Mouse (Mus musculus) forebrain, postnatal 0 days (tissue): ENCODE results near the gene Wdr20. TPM values are rescaled to one million over a fixed set of nuclear protein-coding genes. Genes with fewer than 3 reads are reported as not detected.
A peak's percentile ranks its signal among the peaks of the same experiment; 100 is the strongest.

ENCODE experiments used
- ATAC-seq: fragments of 200-750 bp; cut with Nextera tagmentation; 2 replicates; pipeline ENCODE4 v1.8.0; 2017; ENCODE audit warnings: mild to moderate bottlenecking, moderate library complexity
- DNase-seq: peaks from one replicate; pipeline ENCODE4 v3.0.0-alpha.2; 2015
- H3K27ac ChIP-seq: fragments of 300-500 bp; sonication (generic); 2 replicates; pipeline ENCODE4 v1.5.1; 2014; ENCODE audit warnings: low read depth, mild to moderate bottlenecking, antibody characterized with exemption, low read length, moderate library complexity, mixed read lengths
- H3K27me3 ChIP-seq: fragments of 300-500 bp; sonication (generic); 2 replicates; pipeline ENCODE4 v1.6.1; 2014; ENCODE audit warnings: mild to moderate bottlenecking, low read length, mixed read lengths; ENCODE audit not compliant: insufficient read depth
- H3K36me3 ChIP-seq: fragments of 300-500 bp; sonication (generic); 2 replicates; pipeline ENCODE4 v1.6.1; 2014; ENCODE audit warnings: mild to moderate bottlenecking, moderate library complexity; ENCODE audit not compliant: insufficient read depth
- H3K4me1 ChIP-seq: fragments of 300-500 bp; sonication (generic); 2 replicates; pipeline ENCODE4 v1.6.1; 2014; ENCODE audit warnings: antibody characterized with exemption; ENCODE audit not compliant: insufficient read depth
- H3K4me2 ChIP-seq: fragments of 300-500 bp; sonication (generic); 2 replicates; pipeline ENCODE4 v1.6.1; 2014; ENCODE audit warnings: low read depth, mild to moderate bottlenecking, moderate library complexity
- H3K4me3 ChIP-seq: fragments of 300-500 bp; sonication (generic); 2 replicates; pipeline ENCODE4 v1.5.1; 2014; ENCODE audit warnings: low read depth, low read length, mixed read lengths
- H3K9ac ChIP-seq: fragments of 300-500 bp; sonication (generic); 2 replicates; pipeline ENCODE4 v1.6.1; 2014; ENCODE audit warnings: mild to moderate bottlenecking
- H3K9me3 ChIP-seq: fragments of 300-500 bp; sonication (generic); 2 replicates; pipeline ENCODE4 v1.6.1; 2016; ENCODE audit warnings: low read length
- CTCF ChIP-seq: sonication (generic); IDR thresholded peaks from 2 replicates; pipeline ENCODE4 v1.5.1; 2016; ENCODE audit warnings: antibody characterized with exemption, control low read depth, low read depth
- WGBS: fragments of 180-500 bp; shearing (Covaris S2); extraction: QIAGEN DNeasy Blood & Tissue Kit; methylation state at CpG from one replicate; pipeline ENCODE4 v1.1.7; 2014; 5-methylcytosine and 5-hydroxymethylcytosine counted together
- polyA plus RNA-seq: library from polyadenylated mRNA; unstranded; fragments of >200 nt; fragmentation: Nextera tagmentation; extraction: Ambion mirVana; gene quantifications from 2 replicates; pipeline ENCODE4 v1.2.1, GENCODE M21; 2015
- total RNA-seq: library from RNA; depleted of rRNA; stranded (reverse); fragments of >200 nt; gene quantifications from 2 replicates; pipeline ENCODE4 v1.2.3, GENCODE M21; 2014

Gene Wdr20
- total and polyA plus RNA-seq, 2 experiments from 2014 or later, result 17.0 to 40.3 TPM

- DNase-seq (peak; percentile 6), ATAC-seq (no peak)
- TF ChIP-seq CTCF, result peak; percentile 5; the same call in 1 of the 2 replicates
- Histone ChIP-seq H3K27ac (peak overlapping the region; percentile 15; the same call in 1 of the 2 replicates), H3K9me3 (no peaks in the 10 kb centered on the region), H3K36me3 (no peaks in the 10 kb centered on the region), H3K4me2 (peak overlapping the region; percentile 51), H3K4me1 (no peaks in the 10 kb centered on the region), H3K4me3 (peak overlapping the region; percentile 37), H3K9ac (0 out of 2 replicates have a peak overlapping the region, but pooled peaks have one; percentile 1), H3K27me3 (peaks cover 18% of the 10 kb centered on the region)
- WGBS, result 1% methylated on average over 42 of the region's 42 CpGs
Measured at GRCm38 (mm10) chr12:110844227-110845130, 106.7 kb downstream of the Wdr20 start.

DNA sequence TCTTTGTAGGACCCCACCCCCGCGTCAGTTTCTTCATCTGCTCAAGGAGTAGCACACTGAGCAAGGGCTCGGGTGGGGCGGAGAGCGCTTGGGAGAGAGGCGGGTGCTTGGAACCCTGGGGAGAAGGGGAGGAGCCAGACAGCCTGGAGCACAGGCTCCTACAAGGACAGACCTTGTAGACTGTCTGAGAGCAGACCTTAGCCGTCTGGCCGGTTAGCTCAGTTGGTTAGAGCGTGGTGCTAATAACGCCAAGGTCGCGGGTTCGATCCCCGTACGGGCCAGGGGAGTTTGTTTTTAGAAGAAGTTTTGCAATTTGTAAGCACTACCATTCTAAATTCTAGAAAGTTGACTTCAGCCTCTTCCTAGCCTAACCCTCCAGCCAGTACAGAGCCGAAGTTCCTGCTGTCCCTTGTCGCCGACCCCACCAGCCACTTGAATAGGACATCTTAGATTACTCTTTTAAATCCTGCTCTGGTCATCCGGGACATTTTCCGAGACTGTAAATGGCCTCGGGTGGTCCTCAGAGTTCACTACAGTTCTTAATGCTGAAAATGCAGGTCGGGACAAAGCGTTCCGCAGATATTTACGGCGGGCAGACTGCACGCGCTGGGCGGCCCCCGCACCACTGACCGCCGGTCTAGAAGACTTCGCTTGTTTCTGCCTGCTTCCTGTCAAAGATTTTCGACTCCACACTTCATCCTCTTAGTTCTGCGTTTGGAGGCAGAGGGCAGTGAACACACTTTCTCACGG, 107.6 kb downstream of the Wdr20 start:
- Histone ChIP-seq H3K9me3 (no peaks in the 10 kb centered on the region), H3K4me1 (no peaks in the 10 kb centered on the region), H3K9ac (0 out of 2 replicates have a peak overlapping the region, but pooled peaks have one; percentile 1), H3K27me3 (peaks cover 18% of the 10 kb centered on the region), H3K4me2 (peak overlapping the region; percentile 51), H3K4me3 (peak overlapping the region; percentile 37), H3K36me3 (no peaks in the 10 kb centered on the region), H3K27ac (peak overlapping the region; percentile 15; the same call in 1 of the 2 replicates)
- ATAC-seq (peak; percentile 53), DNase-seq (peak; percentile 78)
- WGBS, result under 1% methylated on average over 36 of the region's 36 CpGs
- TF ChIP-seq CTCF, result no peak

DNA sequence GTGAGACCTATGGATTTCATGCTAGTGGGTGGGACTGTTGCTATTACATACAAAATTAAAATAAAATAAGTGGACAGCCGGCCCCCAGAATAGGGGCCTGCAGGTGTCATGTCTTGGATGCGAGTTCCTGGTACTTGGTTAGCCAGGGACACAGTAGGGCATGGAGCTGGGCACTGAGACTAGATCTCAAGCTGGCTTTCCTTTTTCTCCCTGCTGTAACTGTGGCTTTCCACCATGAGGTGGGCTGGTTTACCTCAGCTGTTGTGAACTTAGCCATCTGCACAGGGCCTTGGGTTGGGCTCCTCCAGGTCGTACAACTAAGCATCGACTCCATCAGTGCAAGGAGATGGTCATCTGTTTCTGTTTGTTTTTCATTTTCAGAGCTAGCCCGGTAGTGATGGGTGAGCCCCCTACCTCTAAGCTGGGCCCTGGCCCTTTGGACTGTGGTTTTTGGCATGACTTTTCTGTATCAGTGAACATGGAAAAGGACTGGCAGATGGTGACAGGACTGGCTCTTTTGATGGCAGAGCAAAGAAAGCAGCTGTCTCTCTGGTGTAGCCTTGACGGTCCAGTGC, 108.5 kb downstream of the Wdr20 start:
- Histone ChIP-seq H3K36me3 (no peaks in the 10 kb centered on the region), H3K9me3 (no peaks in the 10 kb centered on the region), H3K4me3 (no peak overlapping the region), H3K9ac (no peak overlapping the region), H3K4me2 (no peak overlapping the region), H3K4me1 (peaks cover 5% of the 10 kb centered on the region; the same call in 1 of the 2 replicates), H3K27me3 (peaks cover 18% of the 10 kb centered on the region), H3K27ac (no peak overlapping the region)
- no peak for TF ChIP-seq CTCF
- DNase-seq, result no peak
- no peak for ATAC-seq
- 67% methylated on average over 6 of the region's 6 CpGs for WGBS

DNA sequence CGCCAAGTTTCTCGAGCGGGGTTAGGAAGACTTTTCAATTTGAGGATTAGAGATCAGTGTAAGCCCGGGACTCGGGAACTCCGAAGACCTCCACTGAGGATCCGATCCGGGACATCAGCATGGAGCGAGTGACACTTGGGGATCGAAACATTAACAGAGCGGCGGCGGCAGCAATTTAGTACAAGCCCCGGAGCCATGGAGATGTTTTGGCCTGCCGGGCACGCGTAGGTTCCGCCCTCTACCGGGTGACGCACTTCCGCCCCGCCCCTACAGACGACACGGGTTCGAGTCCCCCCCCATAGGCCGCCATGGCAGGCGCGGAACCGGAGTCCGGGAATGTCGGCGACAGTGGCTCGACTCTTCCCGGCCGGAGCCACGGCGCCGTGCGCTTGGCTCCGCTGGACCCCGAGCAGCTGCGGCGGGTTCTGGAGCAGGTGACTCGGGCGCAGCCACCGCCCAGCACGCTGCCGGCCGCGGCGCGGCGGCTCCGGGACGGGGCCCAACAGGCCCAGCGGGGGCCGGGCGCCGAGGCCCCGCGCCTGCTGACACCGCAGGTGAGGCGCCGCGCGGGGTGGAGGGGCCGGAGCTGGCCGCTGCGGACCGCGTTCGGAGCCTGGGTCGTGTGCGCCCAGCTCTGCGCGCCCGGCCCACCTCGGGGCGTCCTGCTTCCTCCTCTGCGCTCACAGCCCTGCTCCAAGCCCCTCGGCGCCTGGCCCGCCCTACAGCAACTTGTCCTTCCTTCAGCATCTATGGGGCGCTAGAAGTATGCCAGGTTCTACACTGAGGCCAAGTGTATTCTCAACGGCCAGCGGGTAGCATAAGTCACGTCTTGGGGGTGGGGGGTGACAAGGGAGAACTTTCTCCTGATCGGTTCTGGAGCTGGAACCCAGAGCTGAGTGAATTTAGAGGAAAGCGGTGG, 112.5 kb downstream of the Wdr20 start, which contains the start of gene Zfp839:
Zfp839 (plus strand) TSS at position 244 of the 919 bp plus-strand sequence.
- H3K9ac ChIP-seq, result peak within 1 kb of the TSS; percentile 79
- WGBS, result under 1% methylated on average over 81 of the region's 89 CpGs
- H3K27ac ChIP-seq, result peak within 1 kb of the TSS; percentile 57
- peak within 1 kb of the TSS; percentile 84 for H3K4me2 ChIP-seq
- H3K36me3 ChIP-seq, result no peaks in the 10 kb centered on the region
- H3K4me3 ChIP-seq, result peak within 1 kb of the TSS; percentile 87
- ATAC-seq (peak; percentile 93), DNase-seq (peak; percentile 88)
- H3K9me3 ChIP-seq, result no peaks in the 10 kb centered on the region
- peak; percentile 20; the same call in 1 of the 2 replicates for TF ChIP-seq CTCF
- H3K4me1 ChIP-seq, result peaks cover 5% of the 10 kb centered on the region; the same call in 1 of the 2 replicates
- H3K27me3 ChIP-seq, result peaks cover 6% of the 10 kb centered on the region

DNA sequence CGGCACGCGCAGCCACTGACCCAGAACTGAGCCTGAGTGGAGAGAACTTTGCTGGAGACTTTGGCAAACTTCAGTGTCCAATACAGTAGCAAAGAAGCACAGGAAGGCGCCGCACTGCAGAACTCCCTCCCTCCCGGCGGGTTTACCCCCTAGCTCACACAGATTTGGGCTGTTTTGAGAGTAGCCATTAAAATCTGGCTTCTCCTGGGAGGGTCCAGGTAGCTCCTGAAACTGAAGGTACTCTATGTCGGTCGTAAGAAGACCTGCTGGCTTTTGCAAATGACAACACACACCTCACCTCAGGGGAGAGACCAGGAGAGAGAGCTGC, 113.1 kb downstream of the Wdr20 start:
- Histone ChIP-seq H3K4me1 (peaks cover 5% of the 10 kb centered on the region; the same call in 1 of the 2 replicates), H3K36me3 (peaks cover 6% of the 10 kb centered on the region), H3K27ac (no peak overlapping the region; the same call in 1 of the 2 replicates), H3K9ac (peak overlapping the region; percentile 79), H3K9me3 (no peaks in the 10 kb centered on the region), H3K4me3 (peak overlapping the region; percentile 87), H3K4me2 (peak overlapping the region; percentile 84), H3K27me3 (peaks cover 5% of the 10 kb centered on the region)
- no peak for TF ChIP-seq CTCF
- DNase-seq (no peak), ATAC-seq (no peak)
- WGBS, result 25% methylated on average over 9 of the region's 9 CpGs

- 82% methylated on average over 12 of the region's 12 CpGs for WGBS
- H3K4me3 ChIP-seq, result no peak overlapping the region
- H3K4me2 ChIP-seq, result no peak overlapping the region
- H3K9me3 ChIP-seq, result no peaks in the 10 kb centered on the region
- DNase-seq, result no peak
- no peak overlapping the region for H3K27ac ChIP-seq
- 0 out of 2 replicates have a peak overlapping the region, but pooled peaks have one; percentile 79 for H3K9ac ChIP-seq
- no peak for ATAC-seq
- peaks cover 5% of the 10 kb centered on the region; the same call in 1 of the 2 replicates for H3K4me1 ChIP-seq
- TF ChIP-seq CTCF, result no peak
- peaks cover under 1% of the 10 kb centered on the region; the same call in 1 of the 2 replicates for H3K27me3 ChIP-seq
- peaks cover 11% of the 10 kb centered on the region for H3K36me3 ChIP-seq
Measured at GRCm38 (mm10) chr12:110851414-110851813, 113.7 kb downstream of the Wdr20 start.
